7 mouse cellular contexts compared by ENCODE assay signal in the genomic region with DNA sequence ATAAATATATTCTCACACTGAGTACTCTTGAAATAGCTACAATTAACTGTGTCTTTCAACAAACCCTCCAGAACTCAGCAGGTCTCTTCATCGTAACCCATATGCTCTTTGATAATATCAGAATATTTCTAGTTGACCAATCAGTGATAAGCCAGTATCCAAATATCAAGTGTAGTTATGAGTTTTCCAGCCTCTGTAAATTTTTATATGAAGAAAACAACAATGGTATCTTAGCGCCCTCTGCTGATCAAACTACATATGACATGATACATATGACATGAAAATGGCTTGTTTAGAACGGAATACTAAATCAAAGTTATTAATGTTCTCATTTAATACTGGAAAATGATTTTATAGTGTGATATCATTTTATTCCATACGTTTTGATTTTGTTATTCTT. TPM values are rescaled to one million over a fixed set of nuclear protein-coding genes. Genes with fewer than 3 reads are reported as not detected.
DNase-seq lines count a peak whose midpoint lies in the region; ATAC-seq and TF ChIP-seq lines count a peak whose summit lies in the region.

No protein-coding gene starts in this region.

- no peak overlapping the region for H3K9ac ChIP-seq in kidney, postnatal 0 days (ENCODE audit: low read depth, low read length)
- H3K9ac ChIP-seq in ES-E14 (ENCODE audit: insufficient read depth, low read depth, low read length, poor library complexity, severe bottlenecking) = no peak overlapping the region

- DNase-seq in kidney, postnatal 0 days (ENCODE audit: low spot score) = peak; percentile 63
- DNase-seq in kidney, postnatal 4 days = no peak
- DNase-seq in A20 (ENCODE audit: low read depth, low spot score) (peak; percentile 42), ES-E14 (ENCODE audit: low read depth, low spot score) (peak; percentile 33)
- peak; percentile 4 for DNase-seq in fibroblast of lung, adult 2 months (ENCODE audit: low read depth)
- no peak for DNase-seq in spleen, postnatal 36 days (ENCODE audit: low spot score in 2 of 2)

- no peak overlapping the region for H3K4me2 ChIP-seq in kidney, postnatal 0 days (ENCODE audit: low read length)

- H3K27me3 ChIP-seq in kidney, postnatal 0 days (ENCODE audit: insufficient read depth, low read length) = no peaks in the 10 kb centered on the region

- H3K9me3 ChIP-seq in kidney, postnatal 0 days (replicated peaks; ENCODE audit: low read length) = no peaks in the 10 kb centered on the region
- H3K9me3 ChIP-seq in ES-E14 (ENCODE audit: control insufficient read depth, insufficient read depth, low read depth, low read length) = no peaks in the 10 kb centered on the region

- ATAC-seq in kidney, postnatal 0 days (replicated peaks; ENCODE audit: low FRiP score, low read depth) = no peak
- no peak for ATAC-seq in megakaryocyte, adult 5-6 weeks (ENCODE audit: poor library complexity, severe bottlenecking)

- in situ Hi-C loops in ES-E14 (cut with MboI; ENCODE audit: low sequenced_read_pairs in 2 of 2, unreplicated experiment in 2 of 2) = loop anchor here (25.0 kb wide), 1 partner anchor 281 kb away; no protein-coding TSS in a partner anchor

- 22% methylated on average over 4 of the region's 4 CpGs for WGBS in kidney, postnatal 0 days

- no peaks in the 10 kb centered on the region for H3K4me1 ChIP-seq in kidney, postnatal 0 days (replicated peaks; ENCODE audit: insufficient read depth, low read length)
- no peaks in the 10 kb centered on the region; a peak in 1 of 4 replicates for H3K4me1 ChIP-seq in ES-E14 (ENCODE audit: control insufficient read depth in 2 of 2, insufficient read depth in 2 of 2, low read length in 2 of 2, poor library complexity in 1 of 2)

- H3K36me3 ChIP-seq in kidney, postnatal 0 days (ENCODE audit: insufficient read depth, low read length) = no peaks in the 10 kb centered on the region
- H3K36me3 ChIP-seq in ES-E14 (ENCODE audit: control insufficient read depth, insufficient read depth, low read length, poor library complexity, severe bottlenecking) = no peaks in the 10 kb centered on the region

- no peak overlapping the region for H3K4me3 ChIP-seq in kidney, postnatal 0 days (replicated peaks; ENCODE audit: low read depth, low read length)
- H3K4me3 ChIP-seq in ES-E14 (ENCODE audit: insufficient read depth in 1 of 2, low read depth in 1 of 2, low read length in 2 of 2, poor library complexity in 1 of 2, severe bottlenecking in 1 of 2) = no peak overlapping the region

- TF ChIP-seq CTCF in kidney, postnatal 0 days (IDR thresholded peaks at IDR 0.05; ENCODE audit: low read depth) = peak; percentile 82

- no peak overlapping the region for H3K27ac ChIP-seq in kidney, postnatal 0 days
- no peak overlapping the region for H3K27ac ChIP-seq in ES-E14 (ENCODE audit: insufficient read depth, low read depth, low read length, poor library complexity, severe bottlenecking)

TF ChIP-seq in ES-E14, 5 proteins besides CTCF, POLR2A, EP300 and RAD21:
- TF ChIP-seq ZC3H11A (IDR thresholded peaks at IDR 0.05; ENCODE audit: borderline replicate concordance, low read depth, low read length) (peak; percentile 50; the same call in 1 of the 2 replicates), MAFK (IDR thresholded peaks at IDR 0.05; ENCODE audit: insufficient read depth, low read depth, low read length) (no peak)

RNA-seq across cellular contexts. Expression of a gene that starts 44.6 kb away (rescaled TPM):
- polyA plus RNA-seq in kidney, postnatal 0 days (2015; fragmentation: Nextera tagmentation; extraction: Ambion mirVana) = 0.09 and 0.29 TPM in 2 replicates
- total RNA-seq in ES-E14 (2012; rRNA removed) = 0.11 and 0.22 TPM in 2 replicates
- total RNA-seq in megakaryocyte, adult 5-6 weeks (2015) = not detected in 2 replicates
- not detected in 2 replicates for total RNA-seq in megakaryocyte, adult 5-6 weeks (2017)

Comparison
In these comparisons a context has a peak if more than half of its experiments do, and no peak if none do; other contexts are left out.
1. DNase-seq: peak in kidney, postnatal 0 days (single experiment), A20 (single experiment), ES-E14 (single experiment) and fibroblast of lung, adult 2 months (single experiment); none in kidney, postnatal 4 days (0 of 2) and spleen, postnatal 36 days (0 of 2).